Mouse (Mus musculus): ENCODE measurements around the gene Arfip2. TPM values are rescaled to one million over a fixed set of nuclear protein-coding genes. Genes with fewer than 3 reads are reported as not detected.

The Arfip2 gene
- polyA plus RNA-seq (2012; rRNA removed) = 114 and 120 TPM in 2 replicates

GRCm38 (mm10) chr7:105640233-105640893, at the start of gene Arfip2, which contains the start of gene Gm45799:
Gene Arfip2 (minus strand): TSS chr7:105640416.
Gene Gm45799 (plus strand): TSS chr7:105640552.

GRCm38 (mm10) chr7:105650639-105651435, 10.6 kb upstream of the Arfip2 start, which contains the start of gene Dnhd1:
Gene Dnhd1 (plus strand): TSS chr7:105650827.

GRCm38 (mm10) chr7:105639756-105640155, 460 bp downstream of the Arfip2 start, which contains the start of gene Timm10b:
Gene Timm10b (plus strand): TSS chr7:105640056.

GRCm38 (mm10) chr7:105633127-105633800, 7.0 kb downstream of the Arfip2 start, which contains the start of gene Trim3:
Gene Trim3 (minus strand): TSS chr7:105633571.

Other genes starting within 250 kb of the Arfip2 start
- gene Fam160a2, start 240.4 kb downstream of the Arfip2 start, polyA plus RNA-seq (2012; rRNA removed) = 35.4 and 37.7 TPM in 2 replicates
- gene Cnga4, start 235.8 kb downstream of the Arfip2 start, polyA plus RNA-seq (2012; rRNA removed) = 0.27 and 0.32 TPM in 2 replicates
- gene Cckbr, start 214.7 kb downstream of the Arfip2 start, polyA plus RNA-seq (2012; rRNA removed) = 6.2 and 6.7 TPM in 2 replicates
- 26.2 and 30.2 TPM in 2 replicates for gene Cavin3, start 158.1 kb downstream of the Arfip2 start, polyA plus RNA-seq (2012; rRNA removed)
- 51.4 and 52.2 TPM in 2 replicates for gene Smpd1, start 86.1 kb downstream of the Arfip2 start, polyA plus RNA-seq (2012; rRNA removed)
- gene Apbb1, start 58.8 kb downstream of the Arfip2 start, polyA plus RNA-seq (2012; rRNA removed) = 318 and 323 TPM in 2 replicates
- gene Hpx, start 40.3 kb downstream of the Arfip2 start, polyA plus RNA-seq (2012; rRNA removed) = 0.28 and 0.64 TPM in 2 replicates
- gene Trim3, start 6.8 kb downstream of the Arfip2 start, polyA plus RNA-seq (2012; rRNA removed) = 138 and 139 TPM in 2 replicates
- gene Timm10b, start 360 bp downstream of the Arfip2 start, polyA plus RNA-seq (2012; rRNA removed) = 103 and 104 TPM in 2 replicates
- 75.4 and 96.5 TPM in 2 replicates for gene Gm45799, start 136 bp upstream of the Arfip2 start, polyA plus RNA-seq (2012; rRNA removed)
- 6.2 and 7.3 TPM in 2 replicates for gene Dnhd1, start 10.4 kb upstream of the Arfip2 start, polyA plus RNA-seq (2012; rRNA removed)
- gene Ilk, start 96.2 kb upstream of the Arfip2 start, polyA plus RNA-seq (2012; rRNA removed) = 198 and 212 TPM in 2 replicates
- gene Rrp8, start 97.0 kb upstream of the Arfip2 start, polyA plus RNA-seq (2012; rRNA removed) = 13.4 and 15.1 TPM in 2 replicates
- gene Taf10, start 103.9 kb upstream of the Arfip2 start, polyA plus RNA-seq (2012; rRNA removed) = 187 and 199 TPM in 2 replicates
- 33.3 and 34.8 TPM in 2 replicates for gene Tpp1, start 111.8 kb upstream of the Arfip2 start, polyA plus RNA-seq (2012; rRNA removed)
- gene Dchs1, start 147.2 kb upstream of the Arfip2 start, polyA plus RNA-seq (2012; rRNA removed) = 39.6 and 47.9 TPM in 2 replicates
- 149 and 170 TPM in 2 replicates for gene Mrpl17, start 170.7 kb upstream of the Arfip2 start, polyA plus RNA-seq (2012; rRNA removed)